Mouse (Mus musculus) brain, embryonic 14.5 days (tissue): ENCODE results near the gene Ndufb4.

ENCODE experiments used
- CTCF ChIP-seq: fragments of 200-500 bp; IDR thresholded peaks from 2 replicates; pipeline ENCODE4 v1.5.1; 2012; ENCODE audit warnings: inconsistent platforms, mild to moderate bottlenecking, moderate library complexity, borderline replicate concordance; ENCODE audit not compliant: insufficient read depth, insufficient read length; ENCODE audit errors: extremely low read depth
- POLR2A ChIP-seq: fragments of 200-500 bp; IDR thresholded peaks from 2 replicates; pipeline ENCODE4 v1.6.1; 2012; ENCODE audit warnings: mild to moderate bottlenecking, inconsistent platforms, borderline replicate concordance; ENCODE audit not compliant: poor library complexity, insufficient read depth, insufficient read length, severe bottlenecking; ENCODE audit errors: extremely low read depth

DNA sequence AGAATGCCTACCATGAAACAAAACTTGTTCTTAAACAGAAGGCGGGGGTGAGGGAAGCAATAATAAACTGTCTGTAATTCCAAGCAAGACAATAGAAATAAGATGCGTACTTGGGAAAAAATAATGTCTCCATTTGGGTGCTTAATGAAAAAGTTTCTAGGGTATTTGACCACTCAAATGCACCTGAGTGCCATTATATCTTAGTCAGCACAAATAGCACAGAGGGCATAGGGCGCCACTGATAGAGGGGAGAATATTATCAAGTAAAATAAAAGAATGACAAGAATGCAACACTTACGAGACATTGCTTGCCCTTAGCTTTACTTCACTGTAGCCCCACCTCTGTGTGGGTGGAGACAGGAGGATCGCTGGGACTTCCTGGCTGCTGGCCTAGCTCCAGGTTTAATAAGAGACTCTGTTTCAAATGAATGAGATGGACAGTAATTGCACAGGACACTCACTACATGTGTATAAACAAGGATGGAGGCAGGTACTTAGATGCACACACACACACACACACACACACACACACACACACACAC lies 11.2 kb upstream of the Ndufb4 start:
- TF ChIP-seq CTCF (no peak), POLR2A (no peak)
